Mouse (Mus musculus) heart, postnatal 0 days (tissue): ENCODE data around the gene Sgpl1.

ENCODE experiments used
- CTCF ChIP-seq: IDR thresholded peaks from 2 replicates; pipeline ENCODE4 v1.5.1; 2016; ENCODE audit warnings: antibody characterized with exemption, control low read depth, low read depth
- EP300 ChIP-seq: IDR thresholded peaks from 2 replicates; pipeline ENCODE4 v1.6.1; 2016; ENCODE audit warnings: antibody characterized with exemption, low read depth

- TF ChIP-seq CTCF (peak; percentile 96), EP300 (no peak)
Observed at GRCm38 (mm10) chr10:61051993-61052613, 95.4 kb downstream of the Sgpl1 start.
